Mouse (Mus musculus): ENCODE measurements around the gene Gm42674. TPM values are rescaled to one million over a fixed set of nuclear protein-coding genes. Genes with fewer than 3 reads are reported as not detected.

Gene Gm42674
- total and polyA plus RNA-seq, 2 experiments from 2014 or later, result not detected

- Histone ChIP-seq H3K9ac (replicated peaks; ENCODE audit: low read depth, low read length) (no peak overlapping the region), H3K27me3 (ENCODE audit: control insufficient read depth, insufficient read depth, low read length) (no peaks in the 10 kb centered on the region), H3K36me3 (replicated peaks; ENCODE audit: control insufficient read depth, insufficient read depth, low read length) (no peaks in the 10 kb centered on the region), H3K4me1 (ENCODE audit: control insufficient read depth, insufficient read depth) (peaks cover 23% of the 10 kb centered on the region; the same call in 1 of the 2 replicates), H3K4me2 (ENCODE audit: low read depth, low read length) (no peak overlapping the region), H3K4me3 (ENCODE audit: low read depth, low read length) (no peak overlapping the region), H3K9me3 (replicated peaks; ENCODE audit: control insufficient read depth, low read length) (no peaks in the 10 kb centered on the region), H3K27ac (ENCODE audit: low read depth) (0 out of 2 replicates have a peak overlapping the region, but pooled peaks have one; percentile 48)
- ATAC-seq (ENCODE audit: insufficient read depth, low read depth) (peak; percentile 68), DNase-seq (ENCODE audit: low spot score) (no peak)
- WGBS, result 18% methylated on average over 4 of the region's 4 CpGs
- TF ChIP-seq CTCF (IDR thresholded peaks at IDR 0.05; ENCODE audit: low read depth) (no peak), EP300 (IDR thresholded peaks at IDR 0.05; ENCODE audit: low read depth) (no peak)
Observed at GRCm38 (mm10) chr3:90604416-90604815, 2.7 kb downstream of the Gm42674 start.

GRCm38 (mm10) chr3:90605049-90605448, 3.3 kb downstream of the Gm42674 start:
- Histone ChIP-seq H3K4me2 (ENCODE audit: low read depth, low read length) (no peak overlapping the region), H3K4me1 (ENCODE audit: control insufficient read depth, insufficient read depth) (peaks cover 23% of the 10 kb centered on the region; the same call in 1 of the 2 replicates), H3K9me3 (replicated peaks; ENCODE audit: control insufficient read depth, low read length) (no peaks in the 10 kb centered on the region), H3K4me3 (ENCODE audit: low read depth, low read length) (no peak overlapping the region), H3K27ac (ENCODE audit: low read depth) (no peak overlapping the region; the same call in 1 of the 2 replicates), H3K9ac (replicated peaks; ENCODE audit: low read depth, low read length) (no peak overlapping the region), H3K36me3 (replicated peaks; ENCODE audit: control insufficient read depth, insufficient read depth, low read length) (no peaks in the 10 kb centered on the region), H3K27me3 (ENCODE audit: control insufficient read depth, insufficient read depth, low read length) (no peaks in the 10 kb centered on the region)
- WGBS, result 83% methylated on average over 3 of the region's 3 CpGs
- TF ChIP-seq CTCF (IDR thresholded peaks at IDR 0.05; ENCODE audit: low read depth) (no peak), EP300 (IDR thresholded peaks at IDR 0.05; ENCODE audit: low read depth) (no peak)
- ATAC-seq (ENCODE audit: insufficient read depth, low read depth) (no peak), DNase-seq (ENCODE audit: low spot score) (no peak)

- no peak overlapping the region for H3K9ac ChIP-seq (replicated peaks; ENCODE audit: low read depth, low read length)
- WGBS, result 77% methylated on average over 2 of the region's 2 CpGs
- no peaks in the 10 kb centered on the region for H3K36me3 ChIP-seq (replicated peaks; ENCODE audit: control insufficient read depth, insufficient read depth, low read length)
- DNase-seq (ENCODE audit: low spot score), result no peak
- ATAC-seq (ENCODE audit: insufficient read depth, low read depth), result no peak
- H3K27me3 ChIP-seq (ENCODE audit: control insufficient read depth, insufficient read depth, low read length), result no peaks in the 10 kb centered on the region
- TF ChIP-seq CTCF (IDR thresholded peaks at IDR 0.05; ENCODE audit: low read depth) (no peak), EP300 (IDR thresholded peaks at IDR 0.05; ENCODE audit: low read depth) (no peak)
- H3K27ac ChIP-seq (ENCODE audit: low read depth), result no peak overlapping the region
- H3K4me2 ChIP-seq (ENCODE audit: low read depth, low read length), result no peak overlapping the region
- H3K9me3 ChIP-seq (replicated peaks; ENCODE audit: control insufficient read depth, low read length), result no peaks in the 10 kb centered on the region
- H3K4me3 ChIP-seq (ENCODE audit: low read depth, low read length), result no peak overlapping the region
- H3K4me1 ChIP-seq (ENCODE audit: control insufficient read depth, insufficient read depth), result peaks cover 17% of the 10 kb centered on the region; the same call in 1 of the 2 replicates
Observed at GRCm38 (mm10) chr3:90605736-90606135, 4.0 kb downstream of the Gm42674 start.

- ATAC-seq (ENCODE audit: insufficient read depth, low read depth) (no peak), DNase-seq (ENCODE audit: low spot score) (no peak)
Observed at GRCm38 (mm10) chr3:90606185-90606584, 4.5 kb downstream of the Gm42674 start.

GRCm38 (mm10) chr3:90607361-90607760, 5.7 kb downstream of the Gm42674 start:
- H3K27ac ChIP-seq (ENCODE audit: low read depth), result no peak overlapping the region
- H3K4me3 ChIP-seq (ENCODE audit: low read depth, low read length), result no peak overlapping the region
- DNase-seq (ENCODE audit: low spot score) (no peak), ATAC-seq (ENCODE audit: insufficient read depth, low read depth) (no peak)
- no peaks in the 10 kb centered on the region for H3K9me3 ChIP-seq (replicated peaks; ENCODE audit: control insufficient read depth, low read length)
- H3K9ac ChIP-seq (replicated peaks; ENCODE audit: low read depth, low read length), result no peak overlapping the region
- no peaks in the 10 kb centered on the region for H3K27me3 ChIP-seq (ENCODE audit: control insufficient read depth, insufficient read depth, low read length)
- peaks cover 13% of the 10 kb centered on the region; the same call in 1 of the 2 replicates for H3K4me1 ChIP-seq (ENCODE audit: control insufficient read depth, insufficient read depth)
- no peak for TF ChIP-seq CTCF (IDR thresholded peaks at IDR 0.05; ENCODE audit: low read depth)
- WGBS, result 75% methylated on average over 3 of the region's 3 CpGs
- H3K36me3 ChIP-seq (replicated peaks; ENCODE audit: control insufficient read depth, insufficient read depth, low read length), result no peaks in the 10 kb centered on the region
- H3K4me2 ChIP-seq (ENCODE audit: low read depth, low read length), result no peak overlapping the region

More at GRCm38 (mm10) chr3:90606185-90606584, 4.5 kb downstream of the Gm42674 start:
- H3K27me3 ChIP-seq (ENCODE audit: control insufficient read depth, insufficient read depth, low read length), result no peaks in the 10 kb centered on the region
- 85% methylated on average over 6 of the region's 6 CpGs for WGBS
- no peak overlapping the region for H3K4me2 ChIP-seq (ENCODE audit: low read depth, low read length)
- peaks cover 14% of the 10 kb centered on the region; the same call in 1 of the 2 replicates for H3K4me1 ChIP-seq (ENCODE audit: control insufficient read depth, insufficient read depth)
- H3K36me3 ChIP-seq (replicated peaks; ENCODE audit: control insufficient read depth, insufficient read depth, low read length), result no peaks in the 10 kb centered on the region
- H3K9me3 ChIP-seq (replicated peaks; ENCODE audit: control insufficient read depth, low read length), result no peaks in the 10 kb centered on the region
- no peak overlapping the region for H3K9ac ChIP-seq (replicated peaks; ENCODE audit: low read depth, low read length)
- no peak overlapping the region for H3K27ac ChIP-seq (ENCODE audit: low read depth)
- TF ChIP-seq CTCF (IDR thresholded peaks at IDR 0.05; ENCODE audit: low read depth), result no peak
- TF ChIP-seq EP300 (IDR thresholded peaks at IDR 0.05; ENCODE audit: low read depth), result no peak
- no peak overlapping the region for H3K4me3 ChIP-seq (ENCODE audit: low read depth, low read length)

- DNase-seq (ENCODE audit: low spot score) (no peak), ATAC-seq (ENCODE audit: insufficient read depth, low read depth) (no peak)
- Histone ChIP-seq H3K27me3 (ENCODE audit: control insufficient read depth, insufficient read depth, low read length) (no peaks in the 10 kb centered on the region), H3K4me1 (ENCODE audit: control insufficient read depth, insufficient read depth) (peaks cover 18% of the 10 kb centered on the region; the same call in 1 of the 2 replicates), H3K27ac (ENCODE audit: low read depth) (no peak within 1 kb of the TSS), H3K4me3 (ENCODE audit: low read depth, low read length) (no peak within 1 kb of the TSS), H3K36me3 (replicated peaks; ENCODE audit: control insufficient read depth, insufficient read depth, low read length) (no peaks in the 10 kb centered on the region), H3K9ac (replicated peaks; ENCODE audit: low read depth, low read length) (no peak within 1 kb of the TSS), H3K9me3 (replicated peaks; ENCODE audit: control insufficient read depth, low read length) (no peaks in the 10 kb centered on the region), H3K4me2 (ENCODE audit: low read depth, low read length) (no peak within 1 kb of the TSS)
- WGBS, result 43% methylated on average over 3 of the region's 3 CpGs
- TF ChIP-seq CTCF (IDR thresholded peaks at IDR 0.05; ENCODE audit: low read depth) (no peak), EP300 (IDR thresholded peaks at IDR 0.05; ENCODE audit: low read depth) (no peak)
Observed at GRCm38 (mm10) chr3:90608223-90608622, 6.5 kb downstream of the Gm42674 start, which contains the start of gene S100a5. Gene S100a5, plus strand, starts transcription at chr3:90608523.

All from heart, postnatal 0 days (tissue).